Mouse (Mus musculus) gastrocnemius, adult 8-10 months (tissue): ENCODE data around the gene Slc2a13. TPM values are rescaled to one million over a fixed set of nuclear protein-coding genes. Genes with fewer than 3 reads are reported as not detected.

Source experiments
- DNase-seq, 2 experiments: peaks; one replicate each; pipeline ENCODE4 v3.0.0; 2022; ENCODE audit warnings: low spot score in 2 of 2
- total RNA-seq, 4 experiments: library from RNA; stranded (reverse); gene quantifications; 2 replicates each; pipeline ENCODE4 v1.2.4; 2022

The Slc2a13 gene
- total RNA-seq, 4 experiments from 2014 or later = 0.32 to 0.65 (median 0.35) TPM

GRCm38 (mm10) chr15:91502661-91503060 lies 70.4 kb downstream of the Slc2a13 start:
- DNase-seq = no peak

GRCm38 (mm10) chr15:91502235-91502634 lies 70.8 kb downstream of the Slc2a13 start:
- no peak for DNase-seq

- DNase-seq = no peak
Measured at GRCm38 (mm10) chr15:91495014-91495413, 78.0 kb downstream of the Slc2a13 start.

GRCm38 (mm10) chr15:91479924-91480615 lies 93.0 kb downstream of the Slc2a13 start:
- no peak for DNase-seq

- DNase-seq = no peak
Measured at GRCm38 (mm10) chr15:91477766-91478165, 95.3 kb downstream of the Slc2a13 start.

- no peak for DNase-seq
Measured at GRCm38 (mm10) chr15:91473690-91474409, 99.2 kb downstream of the Slc2a13 start.

GRCm38 (mm10) chr15:91465331-91465730 lies 107.7 kb downstream of the Slc2a13 start:
- no peak for DNase-seq

- DNase-seq = no peak
Measured at GRCm38 (mm10) chr15:91463857-91464435, 109.1 kb downstream of the Slc2a13 start.

- DNase-seq = no peak
Measured at GRCm38 (mm10) chr15:91463026-91463661, 109.9 kb downstream of the Slc2a13 start.

- no peak for DNase-seq
Measured at GRCm38 (mm10) chr15:91461940-91462339, 111.1 kb downstream of the Slc2a13 start.

GRCm38 (mm10) chr15:91457202-91457601 lies 115.9 kb downstream of the Slc2a13 start:
- DNase-seq = no peak

GRCm38 (mm10) chr15:91445399-91445798 lies 127.7 kb downstream of the Slc2a13 start:
- DNase-seq = no peak

GRCm38 (mm10) chr15:91443449-91443848 lies 129.6 kb downstream of the Slc2a13 start:
- no peak for DNase-seq

- no peak for DNase-seq
Measured at GRCm38 (mm10) chr15:91439883-91440282, 133.2 kb downstream of the Slc2a13 start.

GRCm38 (mm10) chr15:91425426-91425825 lies 147.6 kb downstream of the Slc2a13 start:
- DNase-seq = no peak

- no peak for DNase-seq
Measured at GRCm38 (mm10) chr15:91406979-91407378, 166.1 kb downstream of the Slc2a13 start.

GRCm38 (mm10) chr15:91395165-91395564 lies 177.9 kb downstream of the Slc2a13 start:
- no peak for DNase-seq

GRCm38 (mm10) chr15:91383694-91384093 lies 189.4 kb downstream of the Slc2a13 start:
- DNase-seq = no peak

GRCm38 (mm10) chr15:91382606-91383005 lies 190.5 kb downstream of the Slc2a13 start:
- no peak for DNase-seq

GRCm38 (mm10) chr15:91381864-91382263 lies 191.2 kb downstream of the Slc2a13 start:
- no peak for DNase-seq

- DNase-seq = no peak
Measured at GRCm38 (mm10) chr15:91378751-91379325, 194.2 kb downstream of the Slc2a13 start.

- no peak for DNase-seq
Measured at GRCm38 (mm10) chr15:91377568-91377967, 195.5 kb downstream of the Slc2a13 start.
